Mouse (Mus musculus): ENCODE results near the gene Lrr1.
"Not testable (repeated sequence)": the region's sequence is repeated elsewhere in the genome, so short reads cannot be mapped to it uniquely, and the experiment has no call there.

Lrr1 gene

GRCm38 (mm10) chr12:69168461-69169106 lies at the start of gene Lrr1:
TSS of gene Lrr1 (plus strand) at chr12:69168814.
- peak; percentile 61 to 75 for DNase-seq

- DNase-seq: no peak
Measured at GRCm38 (mm10) chr12:69119908-69120307, 48.7 kb upstream of the Lrr1 start.

- DNase-seq: no peak
Measured at GRCm38 (mm10) chr12:69122801-69123200, 45.8 kb upstream of the Lrr1 start.

- DNase-seq: no peak
Measured at GRCm38 (mm10) chr12:69125066-69125465, 43.5 kb upstream of the Lrr1 start.

GRCm38 (mm10) chr12:69127170-69127569 lies 41.4 kb upstream of the Lrr1 start:
- DNase-seq: peak in 1 of 2 experiments; percentile 11

GRCm38 (mm10) chr12:69127626-69128025 lies 41.0 kb upstream of the Lrr1 start:
- DNase-seq: no peak

- no peak for DNase-seq
Measured at GRCm38 (mm10) chr12:69129634-69130310, 38.8 kb upstream of the Lrr1 start.

GRCm38 (mm10) chr12:69130486-69130885 lies 38.1 kb upstream of the Lrr1 start:
- DNase-seq: no peak

GRCm38 (mm10) chr12:69131267-69131666 lies 37.3 kb upstream of the Lrr1 start:
- DNase-seq: no peak

- no peak for DNase-seq
Measured at GRCm38 (mm10) chr12:69131981-69132380, 36.6 kb upstream of the Lrr1 start.

GRCm38 (mm10) chr12:69139201-69139600 lies 29.4 kb upstream of the Lrr1 start:
- no peak for DNase-seq

- no peak for DNase-seq
Measured at GRCm38 (mm10) chr12:69139841-69140240, 28.8 kb upstream of the Lrr1 start.

- no peak for DNase-seq
Measured at GRCm38 (mm10) chr12:69143460-69143859, 25.2 kb upstream of the Lrr1 start.

GRCm38 (mm10) chr12:69147166-69147735 lies 21.4 kb upstream of the Lrr1 start:
- DNase-seq: no peak

GRCm38 (mm10) chr12:69150049-69150448 lies 18.6 kb upstream of the Lrr1 start:
- DNase-seq: no peak

- DNase-seq: no peak
Measured at GRCm38 (mm10) chr12:69155923-69156322, 12.7 kb upstream of the Lrr1 start.

- no peak for DNase-seq
Measured at GRCm38 (mm10) chr12:69156436-69156835, 12.2 kb upstream of the Lrr1 start.

GRCm38 (mm10) chr12:69157107-69157506 lies 11.5 kb upstream of the Lrr1 start:
- no peak for DNase-seq

- no peak for DNase-seq
Measured at GRCm38 (mm10) chr12:69158366-69158764, 10.2 kb upstream of the Lrr1 start.

- DNase-seq: peak; percentile 95 to 96
Measured at GRCm38 (mm10) chr12:69158765-69159577, 9.6 kb upstream of the Lrr1 start, which contains the start of gene Rps29. TSS of gene Rps29 (minus strand) at chr12:69159186.

GRCm38 (mm10) chr12:69159578-69159940 lies 9.1 kb upstream of the Lrr1 start:
- DNase-seq: no peak

GRCm38 (mm10) chr12:69160677-69161076 lies 7.9 kb upstream of the Lrr1 start:
- DNase-seq: not testable (repeated sequence)

GRCm38 (mm10) chr12:69163586-69163985 lies 5.0 kb upstream of the Lrr1 start:
- DNase-seq: not testable (repeated sequence)

Data from thymus, adult 18-20 months (tissue).